8 mouse cellular contexts compared by ENCODE assay signal in the genomic region with DNA sequence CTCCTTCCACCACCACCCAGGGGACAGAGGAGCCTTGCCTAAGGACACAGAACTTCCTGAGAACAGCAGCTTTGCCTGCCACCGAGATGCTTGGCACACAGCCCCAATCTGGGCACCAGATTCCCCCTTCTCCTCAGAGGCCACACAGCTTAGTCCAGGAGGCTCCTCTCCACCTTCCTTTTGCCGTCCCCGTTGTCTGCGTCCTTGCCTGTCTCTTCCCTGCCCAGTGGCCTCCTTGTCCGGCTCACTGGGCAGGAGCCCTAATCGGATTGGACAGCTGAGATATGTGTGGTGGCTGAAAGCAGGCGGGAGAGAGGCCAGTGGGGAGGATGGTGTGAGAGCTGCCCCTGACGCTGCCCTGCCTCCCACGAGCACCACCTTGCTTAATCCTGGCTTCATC. TPM values are rescaled to one million over a fixed set of nuclear protein-coding genes. Genes with fewer than 3 reads are reported as not detected.
A peak's percentile ranks its signal among the peaks of the same experiment; 100 is the strongest.
DNase-seq lines count a peak whose midpoint lies in the region; ATAC-seq lines count a peak whose summit lies in the region.

No protein-coding gene starts in this region.

- ATAC-seq in heart, embryonic 11.5 days (replicated peaks; ENCODE audit: insufficient number of reproducible peaks, low FRiP score, low TSS enrichment) = no peak
- no peak for ATAC-seq in forebrain, embryonic 16.5 days
- no peak for ATAC-seq in limb, embryonic 13.5 days (ENCODE audit: low FRiP score, low read depth)

- peak overlapping the region; percentile 93 for H3K27ac ChIP-seq in heart, embryonic 11.5 days (ENCODE audit: low read depth, low read length)
- H3K27ac ChIP-seq in forebrain, embryonic 16.5 days (ENCODE audit: low read length) = no peak overlapping the region
- H3K27ac ChIP-seq in limb, embryonic 13.5 days = peak overlapping the region; percentile 91

- 7% methylated on average over 9 of the region's 9 CpGs for WGBS in heart, embryonic 11.5 days (ENCODE audit: insufficient replicate concordance)
- WGBS in forebrain, embryonic 16.5 days = 3% methylated on average over 9 of the region's 9 CpGs
- 11% methylated on average over 9 of the region's 9 CpGs for WGBS in limb, embryonic 13.5 days

- H3K36me3 ChIP-seq in heart, embryonic 11.5 days (ENCODE audit: control insufficient read depth, insufficient read depth, low read length) = no peaks in the 10 kb centered on the region
- no peaks in the 10 kb centered on the region for H3K36me3 ChIP-seq in forebrain, embryonic 16.5 days (ENCODE audit: control insufficient read depth, insufficient read depth)
- no peaks in the 10 kb centered on the region for H3K36me3 ChIP-seq in limb, embryonic 13.5 days

- H3K27me3 ChIP-seq in heart, embryonic 11.5 days (ENCODE audit: control insufficient read depth, insufficient read depth, low read length) = no peaks in the 10 kb centered on the region
- H3K27me3 ChIP-seq in forebrain, embryonic 16.5 days (replicated peaks; ENCODE audit: control insufficient read depth, insufficient read depth, low read length) = no peaks in the 10 kb centered on the region; the same call in 1 of the 2 replicates
- H3K27me3 ChIP-seq in limb, embryonic 13.5 days = no peaks in the 10 kb centered on the region

- intact Hi-C loops in heart, postnatal 25 days (cut with DNase I) = loop anchor here (5.0 kb wide), 1 partner anchor 223 kb away; no protein-coding TSS in a partner anchor

- peaks cover 81% of the 10 kb centered on the region for H3K4me1 ChIP-seq in heart, embryonic 11.5 days (ENCODE audit: control insufficient read depth, insufficient read depth, low read length)
- peaks cover 78% of the 10 kb centered on the region for H3K4me1 ChIP-seq in forebrain, embryonic 16.5 days (replicated peaks; ENCODE audit: control insufficient read depth, insufficient read depth, low read length)
- peaks cover 98% of the 10 kb centered on the region for H3K4me1 ChIP-seq in limb, embryonic 13.5 days

- H3K4me2 ChIP-seq in heart, embryonic 11.5 days = peak overlapping the region; percentile 90
- peak overlapping the region; percentile 74 for H3K4me2 ChIP-seq in forebrain, embryonic 16.5 days (ENCODE audit: low read length)
- peak overlapping the region; percentile 94 for H3K4me2 ChIP-seq in limb, embryonic 13.5 days (replicated peaks)

- peak overlapping the region; percentile 90 for H3K9ac ChIP-seq in heart, embryonic 11.5 days (ENCODE audit: low read depth, low read length)
- H3K9ac ChIP-seq in forebrain, embryonic 16.5 days (replicated peaks; ENCODE audit: low read depth, low read length) = 0 out of 2 replicates have a peak overlapping the region, but pooled peaks have one; percentile 6
- H3K9ac ChIP-seq in limb, embryonic 13.5 days = peak overlapping the region; percentile 88

- peak overlapping the region; percentile 68 for H3K4me3 ChIP-seq in heart, embryonic 11.5 days (ENCODE audit: low read depth, low read length)
- no peak overlapping the region for H3K4me3 ChIP-seq in forebrain, embryonic 16.5 days (replicated peaks; ENCODE audit: low read length)
- H3K4me3 ChIP-seq in limb, embryonic 13.5 days = peak overlapping the region; percentile 70

- H3K9me3 ChIP-seq in heart, embryonic 11.5 days (replicated peaks; ENCODE audit: control insufficient read depth, low read length) = no peaks in the 10 kb centered on the region
- H3K9me3 ChIP-seq in forebrain, embryonic 16.5 days (ENCODE audit: control insufficient read depth, low read length) = no peaks in the 10 kb centered on the region
- no peaks in the 10 kb centered on the region for H3K9me3 ChIP-seq in limb, embryonic 13.5 days

- no peak for DNase-seq in heart, postnatal 25 days (ENCODE audit: low spot score)
- DNase-seq in brain, adult 2 months (ENCODE audit: low read depth, low spot score) = peak; percentile 85
- no peak for DNase-seq in thymus, adult 18-20 months
- no peak for DNase-seq in gastrocnemius, postnatal 25 days
- no peak for DNase-seq in layer of hippocampus, postnatal 36 days

RNA-seq across cellular contexts. Expression of a gene that starts 1.9 kb away (rescaled TPM):
- polyA plus RNA-seq in heart, embryonic 11.5 days (2014; fragmentation: Nextera tagmentation; extraction: Ambion mirVana) = 34.9 and 36.6 TPM in 2 replicates
- total RNA-seq in heart, postnatal 25 days (2021) = 10 to 100 TPM; 11.8 TPM
- 9.5 and 10.6 TPM in 2 replicates for polyA plus RNA-seq in forebrain, embryonic 16.5 days (2015; fragmentation: Nextera tagmentation; extraction: Ambion mirVana)
- polyA plus RNA-seq in limb, embryonic 13.5 days (2015; fragmentation: Nextera tagmentation; extraction: Ambion mirVana) = 46.5 and 49.8 TPM in 2 replicates
- 10 to 100 TPM in 1 of 2 experiments, 1 to 10 TPM in 1; 9.4 to 12.8 TPM for total RNA-seq in gastrocnemius, postnatal 25 days (2021)
- total RNA-seq in layer of hippocampus, postnatal 36 days (2021) = 10 to 100 TPM; 18.5 to 18.7 TPM

RNA-seq across cellular contexts. Expression of a gene that starts 21.9 kb away (rescaled TPM):
- 33.6 and 34.0 TPM in 2 replicates for polyA plus RNA-seq in heart, embryonic 11.5 days (2014; fragmentation: Nextera tagmentation; extraction: Ambion mirVana)
- under 1 TPM; 0.28 to 0.52 TPM for total RNA-seq in heart, postnatal 25 days (2021)
- 10.3 and 10.9 TPM in 2 replicates for polyA plus RNA-seq in forebrain, embryonic 16.5 days (2015; fragmentation: Nextera tagmentation; extraction: Ambion mirVana)
- polyA plus RNA-seq in limb, embryonic 13.5 days (2015; fragmentation: Nextera tagmentation; extraction: Ambion mirVana) = 31.4 and 32.3 TPM in 2 replicates
- total RNA-seq in gastrocnemius, postnatal 25 days (2021) = under 1 TPM; 0.13 to 0.56 TPM
- under 1 TPM; 0.50 to 0.88 TPM for total RNA-seq in layer of hippocampus, postnatal 36 days (2021)

RNA-seq across cellular contexts. Expression of a gene that starts 53.3 kb away (rescaled TPM):
- polyA plus RNA-seq in heart, embryonic 11.5 days (2014; fragmentation: Nextera tagmentation; extraction: Ambion mirVana) = 1.3 and 1.5 TPM in 2 replicates
- 1 to 10 TPM in 1 of 2 experiments, under 1 TPM in 1; 0.52 to 1.1 TPM for total RNA-seq in heart, postnatal 25 days (2021)
- 0.51 and 1.0 TPM in 2 replicates for polyA plus RNA-seq in forebrain, embryonic 16.5 days (2015; fragmentation: Nextera tagmentation; extraction: Ambion mirVana)
- polyA plus RNA-seq in limb, embryonic 13.5 days (2015; fragmentation: Nextera tagmentation; extraction: Ambion mirVana) = 0.41 and 0.78 TPM in 2 replicates
- not detected for total RNA-seq in gastrocnemius, postnatal 25 days (2021)
- total RNA-seq in layer of hippocampus, postnatal 36 days (2021) = 1 to 10 TPM in 1 of 2 experiments, under 1 TPM in 1; 0.96 to 1.1 TPM

Comparison
In these comparisons a context has a peak if more than half of its experiments do, and no peak if none do; other contexts are left out.
1. H3K9ac ChIP-seq: peak in every context shown above with its lines; median percentile 90 in heart, embryonic 11.5 days; 88 in limb, embryonic 13.5 days; 6 in forebrain, embryonic 16.5 days.